Mouse (Mus musculus): ENCODE measurements around the gene Sdk1. TPM values are rescaled to one million over a fixed set of nuclear protein-coding genes. Genes with fewer than 3 reads are reported as not detected.

The Sdk1 gene
- polyA plus RNA-seq, 1 experiment from 2014 or later: 1.3 TPM

DNA sequence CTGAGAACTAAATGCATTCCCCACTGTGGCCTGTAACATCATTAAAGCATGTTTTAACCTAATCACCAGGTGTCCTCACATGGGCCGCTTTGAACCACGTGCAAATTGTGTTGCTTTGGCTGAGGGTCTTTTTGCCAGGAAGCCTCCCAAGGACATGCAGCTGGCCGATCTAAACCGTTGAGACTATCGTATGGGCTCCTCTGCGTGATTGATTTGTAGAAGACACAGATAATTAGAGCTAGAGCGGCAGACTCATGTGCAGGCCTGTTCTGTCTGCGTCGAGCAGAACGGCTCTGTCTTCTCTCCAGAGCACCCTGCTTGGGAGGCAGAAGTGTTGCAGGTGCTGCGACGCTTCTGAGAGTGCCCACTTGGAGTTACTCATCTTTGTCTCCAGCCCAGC lies 453.6 kb downstream of the Sdk1 start:
- no peak for ATAC-seq (replicated peaks; ENCODE audit: extremely low read depth, insufficient read depth, low FRiP score)
- Histone ChIP-seq H3K4me1 (ENCODE audit: control insufficient read depth, insufficient read depth, low read length) (peaks cover 30% of the 10 kb centered on the region), H3K4me2 (ENCODE audit: low read depth, low read length) (no peak overlapping the region), H3K27ac (ENCODE audit: low read length) (no peak overlapping the region), H3K9ac (ENCODE audit: low read length) (no peak overlapping the region), H3K36me3 (ENCODE audit: control insufficient read depth, insufficient read depth) (no peaks in the 10 kb centered on the region), H3K9me3 (replicated peaks; ENCODE audit: control insufficient read depth, low read length) (no peaks in the 10 kb centered on the region), H3K27me3 (ENCODE audit: control insufficient read depth, insufficient read depth, low read length) (no peaks in the 10 kb centered on the region), H3K4me3 (ENCODE audit: low read length) (no peak overlapping the region)
- whole genome bisulfite sequencing: 70% methylated on average over 12 of the region's 12 CpGs

- H3K27ac ChIP-seq (ENCODE audit: low read length): 0 out of 2 replicates have a peak overlapping the region, but pooled peaks have one; percentile 9
- H3K27me3 ChIP-seq (ENCODE audit: control insufficient read depth, insufficient read depth, low read length): no peaks in the 10 kb centered on the region
- no peaks in the 10 kb centered on the region for H3K9me3 ChIP-seq (replicated peaks; ENCODE audit: control insufficient read depth, low read length)
- H3K9ac ChIP-seq (ENCODE audit: low read length): no peak overlapping the region
- WGBS: 27% methylated on average over 3 of the region's 3 CpGs
- H3K4me3 ChIP-seq (ENCODE audit: low read length): no peak overlapping the region
- peak; percentile 83 for ATAC-seq (replicated peaks; ENCODE audit: extremely low read depth, insufficient read depth, low FRiP score)
- H3K4me2 ChIP-seq (ENCODE audit: low read depth, low read length): no peak overlapping the region
- H3K36me3 ChIP-seq (ENCODE audit: control insufficient read depth, insufficient read depth): no peaks in the 10 kb centered on the region
- H3K4me1 ChIP-seq (ENCODE audit: control insufficient read depth, insufficient read depth, low read length): peaks cover 7% of the 10 kb centered on the region
Measured at GRCm38 (mm10) chr5:141698406-141698805, 457.1 kb downstream of the Sdk1 start.

DNA sequence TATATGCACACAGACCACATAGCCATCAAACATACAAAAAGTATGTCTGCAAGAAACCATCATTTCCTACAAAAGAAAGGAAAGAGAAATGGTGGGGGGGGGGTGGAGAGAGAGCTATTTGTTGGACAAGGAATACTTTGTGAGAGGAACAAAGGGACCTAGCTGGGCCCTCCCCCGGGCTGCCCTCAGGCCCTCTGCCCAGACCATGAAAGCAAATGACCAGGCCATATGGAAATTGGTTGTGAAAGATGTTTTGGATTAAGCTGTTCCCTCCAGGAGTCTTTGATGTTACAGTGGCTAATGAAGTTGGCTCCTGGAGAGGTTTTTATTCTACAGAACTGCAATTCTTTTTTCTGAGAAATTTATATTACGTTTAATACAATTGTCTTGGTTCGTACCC lies 479.5 kb downstream of the Sdk1 start:
- no peaks in the 10 kb centered on the region for H3K27me3 ChIP-seq (ENCODE audit: control insufficient read depth, insufficient read depth, low read length)
- H3K27ac ChIP-seq (ENCODE audit: low read length): no peak overlapping the region
- no peak overlapping the region for H3K4me2 ChIP-seq (ENCODE audit: low read depth, low read length)
- no peak overlapping the region for H3K9ac ChIP-seq (ENCODE audit: low read length)
- no peaks in the 10 kb centered on the region for H3K36me3 ChIP-seq (ENCODE audit: control insufficient read depth, insufficient read depth)
- H3K4me1 ChIP-seq (ENCODE audit: control insufficient read depth, insufficient read depth, low read length): no peaks in the 10 kb centered on the region
- peaks cover 3% of the 10 kb centered on the region for H3K9me3 ChIP-seq (replicated peaks; ENCODE audit: control insufficient read depth, low read length)
- 81% methylated on average over 3 of the region's 3 CpGs for WGBS
- no peak for ATAC-seq (replicated peaks; ENCODE audit: extremely low read depth, insufficient read depth, low FRiP score)
- no peak overlapping the region for H3K4me3 ChIP-seq (ENCODE audit: low read length)

DNA sequence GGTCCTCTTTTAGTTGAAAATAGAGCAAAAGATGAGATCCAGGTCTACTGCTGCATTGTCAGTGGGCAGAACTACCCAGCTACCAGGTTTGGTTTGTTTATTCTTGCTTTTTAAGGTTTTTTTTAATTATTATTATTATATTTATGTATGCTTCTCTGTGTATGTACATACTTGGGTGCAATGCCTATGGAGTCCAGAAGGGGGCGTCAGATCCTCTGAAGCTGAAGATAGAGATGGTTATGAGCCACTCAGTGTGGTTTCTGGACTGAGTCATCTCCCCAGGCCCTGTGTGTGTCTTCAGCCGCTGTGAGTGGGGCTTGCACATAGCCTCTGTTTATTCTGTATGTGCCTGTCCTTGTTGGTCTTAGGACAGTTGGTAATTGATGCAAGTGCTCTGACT lies 486.7 kb downstream of the Sdk1 start:
- WGBS: 58% methylated on average over 2 of the region's 2 CpGs
- no peak overlapping the region for H3K4me2 ChIP-seq (ENCODE audit: low read depth, low read length)
- no peaks in the 10 kb centered on the region for H3K27me3 ChIP-seq (ENCODE audit: control insufficient read depth, insufficient read depth, low read length)
- H3K4me3 ChIP-seq (ENCODE audit: low read length): no peak overlapping the region
- H3K9me3 ChIP-seq (replicated peaks; ENCODE audit: control insufficient read depth, low read length): peaks cover 3% of the 10 kb centered on the region
- no peaks in the 10 kb centered on the region for H3K36me3 ChIP-seq (ENCODE audit: control insufficient read depth, insufficient read depth)
- no peak overlapping the region for H3K9ac ChIP-seq (ENCODE audit: low read length)
- ATAC-seq (replicated peaks; ENCODE audit: extremely low read depth, insufficient read depth, low FRiP score): no peak
- H3K27ac ChIP-seq (ENCODE audit: low read length): no peak overlapping the region
- H3K4me1 ChIP-seq (ENCODE audit: control insufficient read depth, insufficient read depth, low read length): no peaks in the 10 kb centered on the region

- Histone ChIP-seq H3K9ac (ENCODE audit: low read length) (no peak overlapping the region), H3K4me2 (ENCODE audit: low read depth, low read length) (no peak overlapping the region), H3K27me3 (ENCODE audit: control insufficient read depth, insufficient read depth, low read length) (no peaks in the 10 kb centered on the region), H3K27ac (ENCODE audit: low read length) (no peak overlapping the region), H3K4me3 (ENCODE audit: low read length) (no peak overlapping the region), H3K9me3 (replicated peaks; ENCODE audit: control insufficient read depth, low read length) (peaks cover 2% of the 10 kb centered on the region), H3K36me3 (ENCODE audit: control insufficient read depth, insufficient read depth) (no peaks in the 10 kb centered on the region), H3K4me1 (ENCODE audit: control insufficient read depth, insufficient read depth, low read length) (no peaks in the 10 kb centered on the region)
- 66% methylated on average over 4 of the region's 4 CpGs for WGBS
- ATAC-seq (replicated peaks; ENCODE audit: extremely low read depth, insufficient read depth, low FRiP score): no peak
Measured at GRCm38 (mm10) chr5:141730006-141730405, 488.7 kb downstream of the Sdk1 start.

- H3K4me2 ChIP-seq (ENCODE audit: low read depth, low read length): no peak overlapping the region
- H3K9me3 ChIP-seq (replicated peaks; ENCODE audit: control insufficient read depth, low read length): 0 out of 2 replicates have a peak, but pooled peaks cover 5% of the 10 kb centered on the region
- H3K36me3 ChIP-seq (ENCODE audit: control insufficient read depth, insufficient read depth): no peaks in the 10 kb centered on the region
- no peak overlapping the region for H3K27ac ChIP-seq (ENCODE audit: low read length)
- no peaks in the 10 kb centered on the region for H3K27me3 ChIP-seq (ENCODE audit: control insufficient read depth, insufficient read depth, low read length)
- H3K9ac ChIP-seq (ENCODE audit: low read length): no peak overlapping the region
- WGBS: 75% methylated on average over 5 of the region's 5 CpGs
- H3K4me1 ChIP-seq (ENCODE audit: control insufficient read depth, insufficient read depth, low read length): no peaks in the 10 kb centered on the region; the same call in 1 of the 2 replicates
- ATAC-seq (replicated peaks; ENCODE audit: extremely low read depth, insufficient read depth, low FRiP score): no peak
- H3K4me3 ChIP-seq (ENCODE audit: low read length): no peak overlapping the region
Measured at GRCm38 (mm10) chr5:141738725-141739124, 497.4 kb downstream of the Sdk1 start.

GRCm38 (mm10) chr5:141748793-141749192 lies 507.5 kb downstream of the Sdk1 start:
- Histone ChIP-seq H3K27ac (ENCODE audit: low read length) (no peak overlapping the region), H3K36me3 (ENCODE audit: control insufficient read depth, insufficient read depth) (no peaks in the 10 kb centered on the region), H3K9me3 (replicated peaks; ENCODE audit: control insufficient read depth, low read length) (no peaks in the 10 kb centered on the region), H3K4me1 (ENCODE audit: control insufficient read depth, insufficient read depth, low read length) (no peaks in the 10 kb centered on the region), H3K9ac (ENCODE audit: low read length) (no peak overlapping the region), H3K27me3 (ENCODE audit: control insufficient read depth, insufficient read depth, low read length) (no peaks in the 10 kb centered on the region), H3K4me2 (ENCODE audit: low read depth, low read length) (no peak overlapping the region), H3K4me3 (ENCODE audit: low read length) (no peak overlapping the region)
- ATAC-seq (replicated peaks; ENCODE audit: extremely low read depth, insufficient read depth, low FRiP score): no peak
- WGBS: 83% methylated on average over 4 of the region's 4 CpGs

DNA sequence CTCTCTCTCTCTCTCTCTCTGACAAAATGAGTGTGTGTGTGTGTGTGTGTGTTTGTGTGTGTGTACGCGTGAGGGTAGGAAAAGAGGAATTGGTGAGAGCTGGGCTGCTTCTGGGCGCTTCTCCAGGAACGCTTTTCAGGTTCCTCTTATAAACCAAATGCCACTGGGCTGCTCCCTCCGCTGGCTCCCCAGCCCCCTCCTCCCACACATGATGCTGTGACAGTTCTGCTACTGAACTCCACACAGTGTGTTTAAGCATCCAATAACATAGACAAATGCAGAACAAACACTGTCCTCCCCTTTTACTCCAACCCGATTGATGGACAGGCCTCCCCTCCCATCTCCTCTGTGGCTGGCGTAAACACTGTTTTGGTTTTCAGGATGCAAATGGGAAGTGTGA lies 513.0 kb downstream of the Sdk1 start:
- Histone ChIP-seq H3K9me3 (replicated peaks; ENCODE audit: control insufficient read depth, low read length) (no peaks in the 10 kb centered on the region), H3K27ac (ENCODE audit: low read length) (no peak overlapping the region), H3K36me3 (ENCODE audit: control insufficient read depth, insufficient read depth) (no peaks in the 10 kb centered on the region), H3K27me3 (ENCODE audit: control insufficient read depth, insufficient read depth, low read length) (no peaks in the 10 kb centered on the region), H3K4me2 (ENCODE audit: low read depth, low read length) (no peak overlapping the region), H3K4me3 (ENCODE audit: low read length) (no peak overlapping the region), H3K9ac (ENCODE audit: low read length) (no peak overlapping the region), H3K4me1 (ENCODE audit: control insufficient read depth, insufficient read depth, low read length) (peaks cover 18% of the 10 kb centered on the region)
- no peak for ATAC-seq (replicated peaks; ENCODE audit: extremely low read depth, insufficient read depth, low FRiP score)
- 19% methylated on average over 7 of the region's 7 CpGs for WGBS

GRCm38 (mm10) chr5:141758885-141759284 lies 517.6 kb downstream of the Sdk1 start:
- Histone ChIP-seq H3K36me3 (ENCODE audit: control insufficient read depth, insufficient read depth) (no peaks in the 10 kb centered on the region), H3K9ac (ENCODE audit: low read length) (no peak overlapping the region), H3K4me1 (ENCODE audit: control insufficient read depth, insufficient read depth, low read length) (peaks cover 26% of the 10 kb centered on the region), H3K27ac (ENCODE audit: low read length) (peak overlapping the region; percentile 46), H3K27me3 (ENCODE audit: control insufficient read depth, insufficient read depth, low read length) (no peaks in the 10 kb centered on the region), H3K9me3 (replicated peaks; ENCODE audit: control insufficient read depth, low read length) (no peaks in the 10 kb centered on the region), H3K4me2 (ENCODE audit: low read depth, low read length) (peak overlapping the region; percentile 12; the same call in 1 of the 2 replicates), H3K4me3 (ENCODE audit: low read length) (no peak overlapping the region)
- peak; percentile 71 for ATAC-seq (replicated peaks; ENCODE audit: extremely low read depth, insufficient read depth, low FRiP score)
- 15% methylated on average over 8 of the region's 8 CpGs for WGBS

DNA sequence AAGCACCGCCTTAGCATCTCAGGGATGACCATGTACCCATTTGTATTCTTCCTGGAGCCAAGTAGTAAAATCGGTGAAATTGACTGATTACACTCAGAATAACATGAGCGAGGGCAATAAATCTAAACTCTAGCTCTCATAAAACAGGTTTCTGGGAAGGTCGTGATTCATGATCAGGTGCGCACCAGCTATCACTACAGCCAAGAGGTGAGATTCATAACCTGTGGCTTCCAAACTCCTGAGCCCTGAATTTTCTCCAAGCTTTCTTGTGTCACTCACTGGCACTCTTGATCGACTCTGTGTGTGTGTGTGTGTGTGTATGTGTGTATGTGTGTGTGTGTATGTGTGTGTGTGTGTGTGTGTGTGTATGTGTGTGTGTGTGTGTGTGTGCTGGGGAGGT lies 522.8 kb downstream of the Sdk1 start:
- no peaks in the 10 kb centered on the region for H3K27me3 ChIP-seq (ENCODE audit: control insufficient read depth, insufficient read depth, low read length)
- no peak for ATAC-seq (replicated peaks; ENCODE audit: extremely low read depth, insufficient read depth, low FRiP score)
- H3K4me1 ChIP-seq (ENCODE audit: control insufficient read depth, insufficient read depth, low read length): peaks cover 9% of the 10 kb centered on the region
- H3K36me3 ChIP-seq (ENCODE audit: control insufficient read depth, insufficient read depth): no peaks in the 10 kb centered on the region
- H3K27ac ChIP-seq (ENCODE audit: low read length): no peak overlapping the region
- no peak overlapping the region for H3K9ac ChIP-seq (ENCODE audit: low read length)
- WGBS: 92% methylated on average over 6 of the region's 6 CpGs
- no peaks in the 10 kb centered on the region for H3K9me3 ChIP-seq (replicated peaks; ENCODE audit: control insufficient read depth, low read length)
- no peak overlapping the region for H3K4me3 ChIP-seq (ENCODE audit: low read length)
- H3K4me2 ChIP-seq (ENCODE audit: low read depth, low read length): no peak overlapping the region

Measured in heart, embryonic 16.5 days (tissue).